Mouse (Mus musculus) embryonic stem cell, embryonic (primary cell): ENCODE measurements around the gene Hddc3.

Source experiments
- CTCF ChIA-PET, 4 experiments: fragments of 300-600 bp in 2 of 4; fragments of 350-600 bp in 2 of 4; sonication (Branson Sonifier 250); formaldehyde crosslinking; loops; one replicate each; lab custom pipeline; 2022; ENCODE audit warnings: inconsistent platforms in 2 of 4; lab: Charles Lee
- POLR2A ChIA-PET, 4 experiments: fragments of 300-600 bp in 2 of 4; fragments of 350-600 bp in 2 of 4; sonication (Branson Sonifier 250); formaldehyde crosslinking; loops; one replicate each; lab custom pipeline; 2022; ENCODE audit warnings: antibody characterized with exemption in 4 of 4, inconsistent platforms in 1 of 4; lab: Charles Lee

The Hddc3 gene

DNA sequence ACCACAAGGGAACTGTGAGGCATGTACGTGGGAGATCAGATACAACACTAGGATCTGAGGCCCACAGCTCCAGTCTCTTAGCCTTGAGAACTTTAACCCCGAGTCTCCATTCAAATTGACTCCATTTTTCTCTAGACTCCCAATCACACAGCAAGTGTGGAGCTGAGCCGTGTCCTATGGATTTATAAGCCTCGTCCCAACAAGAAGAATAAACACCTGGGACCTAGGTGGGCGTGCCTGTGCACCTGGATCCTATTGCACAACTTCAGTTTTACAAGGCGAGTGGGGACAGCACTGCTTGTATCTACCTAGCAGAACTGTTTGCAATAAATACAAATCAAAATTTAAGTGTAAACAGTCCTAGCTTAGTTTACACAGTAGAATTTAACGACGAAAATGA lies 19.6 kb upstream of the Hddc3 start:
- ChIA-PET POLR2A (interaction anchor here (0.6 to 7.5 kb wide), 96 partner anchors 9 to 822 kb away, joined by 3 to 86 read pairs (median 5); partner anchors contain the start of genes Hddc3 (in 3 of the 4), Idh2 (in 3 of the 4), Ngrn (in 3 of the 4) and Cib1 (in 2 of the 4)), CTCF (interaction anchor here in 3 of 4 experiments (0.8 to 2.5 kb wide), 9 partner anchors 9 to 183 kb away, joined by 3 to 15 read pairs (median 5); partner anchors contain the start of genes Hddc3 (in 1 of the 3) and Man2a2 (in 1 of the 3))

DNA sequence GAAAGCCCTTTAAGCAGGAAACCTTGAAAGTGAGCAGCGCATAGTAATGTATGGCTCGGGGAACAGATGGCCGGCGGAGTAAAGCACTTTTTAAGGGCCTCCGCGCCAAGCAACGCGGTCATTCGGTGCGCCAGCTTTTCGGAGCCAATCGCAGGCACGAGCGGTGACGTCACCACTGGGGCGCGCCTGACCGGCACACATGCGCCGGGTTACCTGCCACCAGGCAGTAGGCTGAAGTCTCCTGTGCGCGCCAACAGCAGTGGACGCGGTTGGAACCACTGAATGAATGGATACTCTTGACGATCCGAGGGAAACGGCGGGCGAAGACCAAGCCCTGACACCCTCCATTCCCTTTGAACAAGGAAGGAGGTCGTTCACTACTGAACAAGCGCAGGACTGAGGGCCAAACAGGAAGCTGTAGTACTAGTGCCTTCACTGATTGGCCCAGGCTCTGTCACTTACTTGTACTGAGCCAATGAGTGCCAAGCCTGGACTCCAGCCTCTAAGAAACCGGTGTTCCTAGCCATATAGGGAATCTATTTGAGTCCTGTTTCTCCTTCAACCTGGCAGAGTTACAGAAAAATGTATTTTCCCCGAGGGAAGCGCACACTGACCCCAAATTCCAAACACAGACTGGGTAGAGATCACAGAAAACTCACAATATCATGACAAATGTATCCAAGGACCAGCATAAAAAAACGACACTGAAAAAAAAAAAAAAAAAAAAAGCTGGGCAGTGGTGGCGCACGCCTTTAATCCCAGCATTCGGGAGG lies 18.7 kb upstream of the Hddc3 start, which contains the start of gene Rccd1:
Gene Rccd1 (minus strand): TSS at position 412 of the 773 bp plus-strand sequence.
- ChIA-PET POLR2A (interaction anchor here (0.5 to 7.5 kb wide), 170 partner anchors 8 to 1533 kb away, joined by 3 to 86 read pairs (median 4); partner anchors contain the start of genes Cib1 (in 3 of the 4), Gdpgp1 (in 3 of the 4), Hddc3 (in 3 of the 4) and Idh2 (in 3 of the 4)), CTCF (interaction anchor here (0.5 to 2.5 kb wide), 24 partner anchors 8 to 1224 kb away, joined by 3 to 17 read pairs (median 5); partner anchors contain the start of genes Hddc3 (in 3 of the 4) and Man2a2 (in 1 of the 4))

DNA sequence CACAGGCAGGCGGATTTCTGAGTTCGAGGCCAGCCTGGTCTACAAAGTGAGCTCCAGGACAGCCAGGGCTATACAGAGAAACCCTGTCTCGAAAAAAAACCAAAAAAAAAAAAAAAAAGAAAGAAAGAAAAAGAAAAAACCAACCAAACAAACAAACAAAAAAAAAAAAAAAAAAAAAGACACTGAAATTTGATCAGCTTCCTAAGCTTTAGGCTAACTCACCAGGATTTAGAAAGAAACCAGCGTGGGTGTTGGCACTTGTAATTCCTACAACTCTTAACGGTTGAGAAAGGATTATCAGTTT lies 18.1 kb upstream of the Hddc3 start:
- CTCF ChIA-PET: interaction anchor here (0.5 to 2.5 kb wide), 19 partner anchors 15 to 1225 kb away, joined by 3 to 17 read pairs (median 5); partner anchors contain the start of gene Hddc3 (in 3 of the 4)
- POLR2A ChIA-PET: interaction anchor here (0.5 to 7.5 kb wide), 143 partner anchors 8 to 1533 kb away, joined by 3 to 86 read pairs (median 4); partner anchors contain the start of genes Cib1 (in 3 of the 4), Gdpgp1 (in 3 of the 4), Idh2 (in 3 of the 4) and Ngrn (in 3 of the 4)

GRCm38 (mm10) chr7:80325292-80325868 lies 17.5 kb upstream of the Hddc3 start:
- POLR2A ChIA-PET: interaction anchor here (0.6 to 7.5 kb wide), 53 partner anchors 9 to 1053 kb away, joined by 3 to 86 read pairs (median 4); partner anchors contain the start of genes Unc45a (in 3 of the 4), Hddc3 (in 2 of the 4), Blm (in 1 of the 4) and Fanci (in 1 of the 4)

GRCm38 (mm10) chr7:80326076-80326475 lies 16.8 kb upstream of the Hddc3 start:
- CTCF ChIA-PET: interaction anchor here in 2 of 4 experiments (0.6 to 1.7 kb wide), 7 partner anchors 13 to 170 kb away, joined by 3 to 7 read pairs (median 4); partner anchors contain the start of gene Hddc3 (in 1 of the 2)
- POLR2A ChIA-PET: interaction anchor here (0.6 to 7.5 kb wide), 22 partner anchors 10 to 209 kb away, joined by 3 to 86 read pairs (median 4); partner anchors contain the start of genes Hddc3 (in 3 of the 4), Unc45a (in 2 of the 4), Blm (in 1 of the 4) and Man2a2 (in 1 of the 4)

More at GRCm38 (mm10) chr7:80325292-80325868, 17.5 kb upstream of the Hddc3 start:
- CTCF ChIA-PET: interaction anchor here in 3 of 4 experiments (0.5 to 2.5 kb wide), 15 partner anchors 14 to 233 kb away, joined by 3 to 12 read pairs (median 4); partner anchors contain the start of gene Hddc3 (in 1 of the 3)

DNA sequence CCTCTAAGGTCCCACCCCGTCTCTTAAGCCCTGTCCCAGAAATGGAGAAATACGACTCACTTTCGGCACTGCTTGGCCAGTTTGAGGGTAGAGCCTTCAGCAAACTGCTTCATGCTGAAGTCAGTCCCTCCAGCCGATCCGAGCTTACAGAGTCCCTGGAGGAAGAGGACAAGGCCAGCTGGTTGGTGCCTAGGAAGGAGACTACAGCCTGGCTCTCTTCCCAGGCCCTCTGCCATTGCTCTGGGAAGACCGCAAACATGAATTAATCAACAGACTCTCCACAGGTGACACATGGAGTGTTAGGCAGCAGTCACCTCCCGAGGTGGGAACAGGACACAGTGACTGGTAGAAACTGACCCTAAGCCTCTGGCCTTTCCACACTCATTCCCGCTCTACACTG lies 12.6 kb upstream of the Hddc3 start:
- ChIA-PET CTCF (interaction anchor here in 1 of 4 experiments (1.3 kb wide), 1 partner anchor 9 kb away, joined by 3 read pairs; no protein-coding TSS in a partner anchor), POLR2A (interaction anchor here in 2 of 4 experiments (2.4 to 4.0 kb wide), 3 partner anchors 11 to 13 kb away, joined by 8 to 23 read pairs (median 19); partner anchors contain the start of gene Hddc3 (in 1 of the 2))

DNA sequence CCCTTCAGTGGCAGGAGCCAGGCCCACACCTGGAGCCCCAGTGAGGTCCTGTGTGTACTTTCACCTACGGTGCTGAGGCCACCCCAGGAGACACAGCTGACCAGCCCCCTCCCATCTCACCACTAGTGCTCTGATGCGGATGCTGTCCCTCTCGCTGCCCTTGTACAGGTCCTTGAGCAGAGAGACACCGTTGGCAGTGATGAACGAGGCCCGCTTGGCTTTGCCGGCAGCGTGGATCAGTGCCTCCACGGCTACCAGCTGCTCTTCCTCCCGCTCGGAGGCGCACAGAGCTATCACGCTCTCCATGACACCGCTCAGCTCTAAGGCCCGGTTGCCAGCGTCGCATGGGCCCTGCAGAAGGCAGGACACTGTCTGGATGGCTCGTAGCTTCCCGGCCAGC lies 11.5 kb upstream of the Hddc3 start:
- ChIA-PET POLR2A (interaction anchor here in 3 of 4 experiments (0.7 to 3.5 kb wide), 11 partner anchors 8 to 139 kb away, joined by 3 to 28 read pairs (median 5); partner anchors contain the start of genes Hddc3 (in 3 of the 3) and Rccd1 (in 1 of the 3)), CTCF (interaction anchor here in 3 of 4 experiments (0.8 to 2.8 kb wide), 5 partner anchors 9 to 93 kb away, joined by 3 to 11 read pairs (median 3); partner anchors contain the start of genes Hddc3 (in 2 of the 3) and Unc45a (in 1 of the 3))

GRCm38 (mm10) chr7:80334848-80335247 lies 8.1 kb upstream of the Hddc3 start:
- ChIA-PET CTCF (interaction anchor here in 1 of 4 experiments (0.5 to 0.9 kb wide), 3 partner anchors 8 to 553 kb away, joined by 3 to 4 read pairs (median 4); partner anchors contain the start of gene Hddc3), POLR2A (interaction anchor here in 2 of 4 experiments (0.7 to 9.4 kb wide), 7 partner anchors 8 to 1012 kb away, joined by 3 to 86 read pairs (median 6); partner anchors contain the start of genes Rccd1 (in 2 of the 2) and Hddc3 (in 1 of the 2))

DNA sequence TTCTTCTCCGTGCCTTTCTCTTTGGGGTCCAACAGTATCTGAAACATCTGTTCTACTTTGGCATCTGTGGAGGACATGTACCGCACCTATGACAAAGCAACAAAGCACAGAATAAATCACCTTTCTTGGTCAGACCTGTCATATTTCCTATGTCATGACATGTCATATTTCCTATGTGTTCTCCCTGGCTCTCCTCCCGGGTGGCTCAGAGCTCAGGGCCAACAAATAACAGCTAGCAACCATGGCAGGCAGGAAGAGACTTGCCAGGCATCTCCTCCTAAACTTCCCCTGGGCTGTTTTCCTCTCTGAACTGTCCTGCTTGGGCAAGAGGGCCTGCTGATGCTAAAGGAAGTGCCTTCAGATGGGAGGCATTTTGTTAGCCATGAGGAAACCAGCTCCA lies 6.0 kb upstream of the Hddc3 start:
- CTCF ChIA-PET: interaction anchor here in 2 of 4 experiments (0.6 to 1.5 kb wide), 2 partner anchors 41 to 720 kb away, joined by 3 to 4 read pairs; no protein-coding TSS in a partner anchor
- POLR2A ChIA-PET: interaction anchor here in 3 of 4 experiments (0.7 to 9.4 kb wide), 11 partner anchors 8 to 426 kb away, joined by 3 to 86 read pairs (median 4); partner anchors contain the start of gene Rccd1 (in 3 of the 3)

DNA sequence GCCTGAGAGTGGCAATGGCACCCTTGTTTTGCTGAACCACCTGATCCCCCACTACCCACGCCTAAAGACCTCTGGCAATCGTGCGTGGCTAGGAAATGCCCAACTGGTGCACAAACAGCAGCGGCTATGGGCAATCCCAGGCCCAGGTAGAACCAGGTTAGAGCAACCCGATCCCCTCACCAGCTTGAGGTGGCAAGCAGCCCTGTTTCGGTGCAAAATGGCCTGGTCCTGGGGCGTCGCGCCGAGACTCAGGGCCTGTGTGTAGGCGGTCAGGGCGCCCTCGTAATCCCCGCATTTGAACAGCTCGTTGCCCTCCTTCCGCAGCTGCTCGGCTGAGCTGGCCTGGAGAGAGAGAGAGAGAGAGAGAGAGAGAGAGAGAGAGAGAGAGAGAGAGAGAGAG lies 3.5 kb upstream of the Hddc3 start:
- POLR2A ChIA-PET: interaction anchor here in 3 of 4 experiments (0.6 to 9.4 kb wide), 30 partner anchors 9 to 225 kb away, joined by 3 to 86 read pairs (median 4); partner anchors contain the start of genes Rccd1 (in 3 of the 3), Blm (in 1 of the 3), Cib1 (in 1 of the 3) and Gdpgp1 (in 1 of the 3)
- CTCF ChIA-PET: interaction anchor here (0.6 to 5.4 kb wide), 19 partner anchors 8 to 244 kb away, joined by 3 to 47 read pairs (median 3); partner anchors contain the start of gene Rccd1 (in 1 of the 4)

DNA sequence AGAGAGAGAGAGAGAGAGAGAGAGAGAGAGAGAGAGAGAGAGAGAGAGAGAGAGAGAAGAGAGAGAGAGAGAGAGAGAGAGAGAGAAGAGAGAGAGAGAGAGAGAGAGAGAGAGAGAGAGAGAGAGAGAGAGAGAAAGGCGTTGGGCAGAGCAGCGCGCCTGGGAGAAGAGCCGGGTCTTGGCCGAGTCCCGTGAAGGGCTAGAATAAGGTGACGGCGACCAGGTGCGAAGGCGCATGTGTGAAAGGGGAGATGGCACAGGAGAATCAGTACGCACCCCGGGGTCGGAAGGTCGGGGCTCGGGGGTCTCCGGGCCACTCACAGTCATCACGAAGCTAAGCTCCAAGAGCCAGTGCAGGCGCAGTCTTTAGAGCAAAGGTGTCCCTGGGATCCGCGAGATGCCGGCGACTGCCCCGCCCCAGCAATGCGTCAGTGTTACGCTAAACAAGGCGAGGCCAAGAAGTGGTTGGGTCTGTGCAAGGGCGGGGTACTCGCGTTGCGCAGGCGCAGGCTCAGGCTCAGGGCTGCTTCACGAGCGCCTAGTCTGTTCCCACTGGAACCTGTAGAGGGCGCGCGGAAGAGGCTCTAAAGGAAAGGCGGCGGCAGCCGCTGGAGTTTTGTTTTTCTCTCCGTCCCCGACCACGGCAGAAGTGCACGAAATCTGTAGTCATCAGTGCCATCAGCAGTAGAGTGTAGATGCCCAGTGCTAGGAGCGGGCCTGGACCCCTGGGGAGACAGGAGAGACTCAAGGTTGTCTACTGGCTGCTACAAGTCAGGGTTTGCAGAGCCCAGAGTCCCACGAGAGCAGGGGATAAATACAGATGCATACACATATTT lies 2.9 kb upstream of the Hddc3 start:
- ChIA-PET POLR2A (interaction anchor here in 3 of 4 experiments (0.6 to 9.4 kb wide), 29 partner anchors 8 to 550 kb away, joined by 3 to 86 read pairs (median 4); partner anchors contain the start of genes Rccd1 (in 3 of the 3), Blm (in 1 of the 3), Cib1 (in 1 of the 3) and Gdpgp1 (in 1 of the 3)), CTCF (interaction anchor here (0.6 to 5.4 kb wide), 26 partner anchors 8 to 243 kb away, joined by 3 to 47 read pairs (median 3); partner anchors contain the start of gene Rccd1 (in 1 of the 4))

- POLR2A ChIA-PET: interaction anchor here in 3 of 4 experiments (0.6 to 9.4 kb wide), 17 partner anchors 15 to 549 kb away, joined by 3 to 86 read pairs (median 5); partner anchors contain the start of genes Rccd1 (in 3 of the 3), Blm (in 1 of the 3), Cib1 (in 1 of the 3) and Gdpgp1 (in 1 of the 3)
- CTCF ChIA-PET: interaction anchor here (0.8 to 5.4 kb wide), 14 partner anchors 9 to 200 kb away, joined by 3 to 47 read pairs (median 4); partner anchors contain the start of gene Ttll13 (in 1 of the 4)
These were observed 2.1 kb upstream of the Hddc3 start, which contains the start of gene Unc45a for GRCm38 (mm10) chr7:80340793-80341192. Gene Unc45a, minus strand, starts transcription at chr7:80341005.

GRCm38 (mm10) chr7:80341793-80342192 lies 1.1 kb upstream of the Hddc3 start:
- POLR2A ChIA-PET: interaction anchor here in 3 of 4 experiments (0.8 to 3.8 kb wide), 14 partner anchors 9 to 226 kb away, joined by 3 to 40 read pairs (median 5); partner anchors contain the start of genes Blm (in 1 of the 3), Idh2 (in 1 of the 3), Man2a2 (in 1 of the 3) and Rccd1 (in 1 of the 3)
- CTCF ChIA-PET: interaction anchor here in 3 of 4 experiments (0.6 to 5.4 kb wide), 14 partner anchors 11 to 230 kb away, joined by 3 to 47 read pairs (median 7); partner anchors contain the start of genes Rccd1 (in 1 of the 3) and Ttll13 (in 1 of the 3)

GRCm38 (mm10) chr7:80343270-80344018 lies 540 bp downstream of the Hddc3 start:
- ChIA-PET CTCF (interaction anchor here (0.5 to 5.4 kb wide), 62 partner anchors 9 to 460 kb away, joined by 3 to 47 read pairs (median 4); partner anchors contain the start of genes Man2a2 (in 3 of the 4), Rccd1 (in 3 of the 4), Cib1 (in 1 of the 4) and Crtc3 (in 1 of the 4)), POLR2A (interaction anchor here in 3 of 4 experiments (0.6 to 3.8 kb wide), 60 partner anchors 9 to 1585 kb away, joined by 3 to 40 read pairs (median 4); partner anchors contain the start of genes Man2a2 (in 3 of the 3), Idh2 (in 2 of the 3), Ngrn (in 2 of the 3) and Rccd1 (in 2 of the 3))
